Comparison of ENCODE assay signal across 30 mouse cellular contexts in genomic region chr8:85086238-85086637, GRCm38 (mm10). TPM values are rescaled to one million over a fixed set of nuclear protein-coding genes. Genes with fewer than 3 reads are reported as not detected.
DNase-seq lines count a peak whose midpoint lies in the region; ATAC-seq and TF ChIP-seq lines count a peak whose summit lies in the region.
"Had no signal": no experiment of that assay in that cellular context is flagged by ENCODE, and none has a peak within 500 bp of the region (broad histone marks: within the 10 kb centered on the region; RNA-seq: fewer than 3 reads in every experiment).

No protein-coding gene starts in this region.

- no peak overlapping the region for H3K27ac ChIP-seq in layer of hippocampus, adult 2 months
- H3K27ac ChIP-seq in heart, embryonic 10.5 days: no peak overlapping the region
- H3K27ac ChIP-seq: forebrain, embryonic 13.5 days; hindbrain, embryonic 12.5 days; limb, embryonic 10.5 days; liver, embryonic 12.5 days; macrophage; midbrain, embryonic 10.5 days; neural tube, embryonic 12.5 days had no signal

- peaks cover 36% of the 10 kb centered on the region for H3K36me3 ChIP-seq in heart, embryonic 10.5 days

- no peaks in the 10 kb centered on the region for H3K27me3 ChIP-seq in heart, embryonic 10.5 days (ENCODE audit: insufficient read depth, poor library complexity, severe bottlenecking)
- H3K27me3 ChIP-seq: forebrain, embryonic 13.5 days; hindbrain, embryonic 12.5 days; liver, embryonic 12.5 days; neural tube, embryonic 12.5 days had no signal

- H3K4me3 ChIP-seq in layer of hippocampus, adult 2 months: no peak overlapping the region
- H3K4me3 ChIP-seq in heart, embryonic 10.5 days: no peak overlapping the region
- H3K4me3 ChIP-seq: forebrain, embryonic 13.5 days; hindbrain, embryonic 12.5 days; limb, embryonic 10.5 days; liver, embryonic 12.5 days; midbrain, embryonic 10.5 days; neural tube, embryonic 12.5 days had no signal

- TF ChIP-seq CTCF in layer of hippocampus, adult 2 months (conservative IDR thresholded peaks at IDR 0.05): peak; percentile 66

- no peak for ATAC-seq in CD4-positive, CD25-positive, alpha-beta regulatory T cell, adult 4 months
- ATAC-seq: forebrain, embryonic 13.5 days; inflammation-experienced regulatory T-cells, adult 6 months; liver, embryonic 12.5 days had no signal

- H3K4me1 ChIP-seq in heart, embryonic 10.5 days: peaks cover 20% of the 10 kb centered on the region

- WGBS in heart, embryonic 10.5 days: 77% methylated on average over 3 of the region's 3 CpGs

- DNase-seq in CD4-positive, CD25-positive, alpha-beta regulatory T cell, adult 2 months (ENCODE audit: low read depth, low spot score): peak; percentile 69
- DNase-seq in layer of hippocampus, adult 2 months (ENCODE audit: low spot score in 2 of 2): no peak
- no peak for DNase-seq in layer of hippocampus, adult 9-11 months
- DNase-seq in lung, postnatal 36 days: peak; percentile 43
- DNase-seq in lung, postnatal 10 days: no peak
- DNase-seq in naive thymus-derived CD4-positive, alpha-beta T cell, adult 2 months (ENCODE audit: low read depth): peak; percentile 62
- DNase-seq in heart, embryonic 10.5 days (ENCODE audit: low spot score): no peak
- DNase-seq: cerebellum, adult 8-10 months; heart, postnatal 10 days; kidney, adult 9 months; right cerebral cortex, adult 18-20 months had no signal

- H3K9me3 ChIP-seq in heart, embryonic 10.5 days: no peaks in the 10 kb centered on the region
- H3K9me3 ChIP-seq: forebrain, embryonic 13.5 days; hindbrain, embryonic 12.5 days; limb, embryonic 10.5 days; liver, embryonic 12.5 days; midbrain, embryonic 10.5 days; neural tube, embryonic 12.5 days had no signal

RNA-seq across cellular contexts. Expression of gene Man2b1, which starts 3.2 kb away (rescaled TPM):
- 100 to 1,000 TPM in 1 of 2 experiments, 10 to 100 TPM in 1; 98.3 to 117 TPM for polyA plus RNA-seq in CD4-positive, CD25-positive, alpha-beta regulatory T cell, adult 4 months (2017; shearing (Covaris generic))
- total RNA-seq in layer of hippocampus, adult 2 months (2021): 10 to 100 TPM; 32.9 to 37.5 TPM
- polyA plus RNA-seq in heart, embryonic 10.5 days (2016; fragmentation: Nextera tagmentation; extraction: Ambion mirVana): 27.2 and 30.7 TPM in 2 replicates

RNA-seq across cellular contexts. Expression of gene Wdr83, which starts 5.1 kb away (rescaled TPM):
- 10 to 100 TPM; 41.0 to 56.0 TPM for polyA plus RNA-seq in CD4-positive, CD25-positive, alpha-beta regulatory T cell, adult 4 months (2017; shearing (Covaris generic))
- 10 to 100 TPM; 26.7 to 29.0 TPM for total RNA-seq in layer of hippocampus, adult 2 months (2021)
- polyA plus RNA-seq in heart, embryonic 10.5 days (2016; fragmentation: Nextera tagmentation; extraction: Ambion mirVana): 41.2 and 47.9 TPM in 2 replicates

RNA-seq across cellular contexts. Expression of gene Wdr83os, which starts 5.7 kb away (rescaled TPM):
- polyA plus RNA-seq in CD4-positive, CD25-positive, alpha-beta regulatory T cell, adult 4 months (2017; shearing (Covaris generic)): 100 to 1,000 TPM; 130 to 136 TPM
- total RNA-seq in layer of hippocampus, adult 2 months (2021): 10 to 100 TPM; 60.8 to 66.3 TPM
- polyA plus RNA-seq in heart, embryonic 10.5 days (2016; fragmentation: Nextera tagmentation; extraction: Ambion mirVana): 97.0 and 105 TPM in 2 replicates

RNA-seq across cellular contexts. Expression of gene Dhps, which starts 14.7 kb away (rescaled TPM):
- 10 to 100 TPM; 42.7 to 45.0 TPM for polyA plus RNA-seq in CD4-positive, CD25-positive, alpha-beta regulatory T cell, adult 4 months (2017; shearing (Covaris generic))
- total RNA-seq in layer of hippocampus, adult 2 months (2021): 10 to 100 TPM; 63.4 to 70.6 TPM
- 54.0 and 72.3 TPM in 2 replicates for polyA plus RNA-seq in heart, embryonic 10.5 days (2016; fragmentation: Nextera tagmentation; extraction: Ambion mirVana)

RNA-seq across cellular contexts. Expression of gene Gm5741, which starts 18.5 kb away (rescaled TPM):
- 1 to 10 TPM; 1.1 to 3.6 TPM for polyA plus RNA-seq in CD4-positive, CD25-positive, alpha-beta regulatory T cell, adult 4 months (2017; shearing (Covaris generic))
- total RNA-seq in layer of hippocampus, adult 2 months (2021): not detected
- polyA plus RNA-seq in heart, embryonic 10.5 days (2016; fragmentation: Nextera tagmentation; extraction: Ambion mirVana): 0.51 and 0.57 TPM in 2 replicates
- total RNA-seq: adrenal gland, adult 18-20 months; adrenal gland, postnatal 4 days; common myeloid progenitor, adult 5-6 weeks; gastrocnemius, postnatal 4 days; heart, postnatal 10 days; layer of hippocampus, adult 18-20 months; left cerebral cortex, adult 18-20 months; monocyte, adult 5-6 weeks had no signal
- polyA plus RNA-seq: embryonic facial prominence, embryonic 11.5 days; heart, embryonic 11.5 days; limb, embryonic 10.5 days; macrophage; neural tube, embryonic 12.5 days; testis, adult 2 months had no signal

Comparison
In these comparisons a context has a peak if more than half of its experiments do, and no peak if none do; other contexts are left out.
1. DNase-seq: peak in CD4-positive, CD25-positive, alpha-beta regulatory T cell, adult 2 months (single experiment), lung, postnatal 36 days (single experiment) and naive thymus-derived CD4-positive, alpha-beta T cell, adult 2 months (single experiment); none in layer of hippocampus, adult 2 months (0 of 2), layer of hippocampus, adult 9-11 months (single experiment), lung, postnatal 10 days (single experiment) and heart, embryonic 10.5 days (single experiment).